Mouse (Mus musculus) T-helper 1 cell (primary cell): ENCODE results near the gene Gm11084.

ENCODE experiments used
- in situ Hi-C: fragments of 300-600 bp; cut with MboI, MseI; formaldehyde crosslinking; loops from one replicate; pipeline ENCODE4 v1.15.1; 2025; ENCODE audit warnings: high pct_unique_total_duplicates

Gene Gm11084

DNA sequence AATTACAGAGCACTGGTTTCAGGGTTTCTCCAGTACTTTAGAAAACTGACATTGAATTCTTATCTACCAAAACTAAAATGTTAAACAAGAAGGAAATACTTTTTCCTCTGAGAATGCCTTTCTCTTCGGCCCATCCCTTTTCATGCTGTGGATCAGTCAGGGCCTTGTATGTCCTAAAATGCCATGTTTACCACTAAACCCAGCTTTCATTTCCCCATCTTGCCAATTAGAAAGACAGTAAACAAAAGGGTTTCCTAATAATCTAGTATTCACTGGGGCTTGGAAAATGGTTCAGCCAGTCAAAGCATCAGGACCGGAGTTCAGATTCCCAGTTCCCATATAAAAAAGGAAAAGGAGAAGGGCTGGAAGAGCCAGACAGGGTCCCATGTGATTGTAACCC lies 21.1 kb downstream of the Gm11084 start:
- in situ Hi-C loops, result loop anchor here (5.0 kb wide), 1 partner anchor 93 kb away; no protein-coding TSS in a partner anchor

DNA sequence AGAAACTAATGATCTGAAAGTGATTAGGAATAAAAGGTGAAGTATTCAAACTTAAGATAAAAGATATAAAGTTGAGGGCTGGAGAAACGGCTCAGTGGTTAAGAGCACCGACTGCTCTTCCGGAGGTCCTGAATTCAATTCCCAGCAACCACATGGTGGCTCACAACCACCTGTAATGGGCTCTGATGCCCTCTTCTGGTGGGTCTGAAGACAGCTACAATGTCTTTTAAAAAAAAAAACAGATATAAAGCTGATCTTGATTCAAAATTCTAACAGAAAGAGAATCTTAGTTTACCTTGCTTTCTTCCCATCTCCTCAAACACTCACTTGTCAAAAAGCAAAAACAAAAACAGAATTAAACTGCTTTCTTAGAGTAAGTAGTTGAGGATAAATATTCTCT lies 30.1 kb downstream of the Gm11084 start:
- in situ Hi-C loops, result no loop called here

GRCm38 (mm10) chr2:72952979-72953378 lies 33.5 kb downstream of the Gm11084 start:
- in situ Hi-C loops, result no loop called here

- in situ Hi-C loops, result no loop called here
Measured at GRCm38 (mm10) chr2:72935937-72936336, 50.6 kb downstream of the Gm11084 start.

GRCm38 (mm10) chr2:72932186-72932585 lies 54.3 kb downstream of the Gm11084 start:
- in situ Hi-C loops, result no loop called here

DNA sequence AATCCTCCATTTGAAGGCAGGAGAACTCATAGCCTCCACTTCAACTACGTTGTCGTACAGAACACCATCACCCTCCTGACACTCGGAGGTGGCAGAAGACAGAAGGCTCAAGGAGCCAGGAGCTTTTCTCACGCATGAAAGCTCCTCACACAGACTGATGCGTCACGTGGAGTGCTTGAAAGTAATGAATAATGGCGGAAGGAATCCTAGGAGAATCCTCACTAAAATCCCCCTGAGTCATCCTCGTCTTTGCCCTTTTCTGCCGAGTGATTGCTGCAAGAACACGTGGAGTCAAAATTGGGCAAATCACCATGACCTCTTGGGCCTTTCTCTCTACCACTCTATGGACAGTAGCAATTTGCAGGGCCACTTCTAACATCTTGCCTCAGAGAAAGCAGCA lies 61.5 kb downstream of the Gm11084 start:
- in situ Hi-C loops, result no loop called here
